Mouse (Mus musculus): ENCODE measurements around the gene Nasp. TPM values are rescaled to one million over a fixed set of nuclear protein-coding genes. Genes with fewer than 3 reads are reported as not detected.
"Not testable (repeated sequence)": the region's sequence is repeated elsewhere in the genome, so short reads cannot be mapped to it uniquely, and the experiment has no call there.

Gene Nasp
- polyA plus RNA-seq, 1 experiment from 2014 or later, result 80.6 TPM

GRCm38 (mm10) chr4:116659916-116660315, 32.2 kb upstream of the Nasp start:
- H3K4me2 ChIP-seq (ENCODE audit: low read length); H3K4me3 ChIP-seq (ENCODE audit: low read length); H3K27me3 ChIP-seq (replicated peaks; ENCODE audit: control insufficient read depth, insufficient read depth, low read length); H3K27ac ChIP-seq (ENCODE audit: low read depth, low read length); H3K4me1 ChIP-seq (ENCODE audit: control insufficient read depth, insufficient read depth, low read depth, low read length); H3K36me3 ChIP-seq (ENCODE audit: control insufficient read depth, insufficient read depth, low read length); ATAC-seq; H3K9ac ChIP-seq (ENCODE audit: low read depth, low read length); H3K9me3 ChIP-seq (ENCODE audit: control insufficient read depth, low read length): not testable (repeated sequence)
- 92% methylated on average over 6 of the region's 6 CpGs for WGBS

GRCm38 (mm10) chr4:116659474-116659873, 31.7 kb upstream of the Nasp start:
- ATAC-seq, result no peak
- Histone ChIP-seq H3K9me3 (ENCODE audit: control insufficient read depth, low read length) (no peaks in the 10 kb centered on the region), H3K27me3 (replicated peaks; ENCODE audit: control insufficient read depth, insufficient read depth, low read length) (no peaks in the 10 kb centered on the region; the same call in 1 of the 2 replicates), H3K4me1 (ENCODE audit: control insufficient read depth, insufficient read depth, low read depth, low read length) (no peaks in the 10 kb centered on the region), H3K27ac (ENCODE audit: low read depth, low read length) (no peak overlapping the region), H3K9ac (ENCODE audit: low read depth, low read length) (no peak overlapping the region), H3K4me3 (ENCODE audit: low read length) (no peak overlapping the region), H3K36me3 (ENCODE audit: control insufficient read depth, insufficient read depth, low read length) (no peaks in the 10 kb centered on the region), H3K4me2 (ENCODE audit: low read length) (no peak overlapping the region)
- 46% methylated on average over 2 of the region's 2 CpGs for WGBS

DNA sequence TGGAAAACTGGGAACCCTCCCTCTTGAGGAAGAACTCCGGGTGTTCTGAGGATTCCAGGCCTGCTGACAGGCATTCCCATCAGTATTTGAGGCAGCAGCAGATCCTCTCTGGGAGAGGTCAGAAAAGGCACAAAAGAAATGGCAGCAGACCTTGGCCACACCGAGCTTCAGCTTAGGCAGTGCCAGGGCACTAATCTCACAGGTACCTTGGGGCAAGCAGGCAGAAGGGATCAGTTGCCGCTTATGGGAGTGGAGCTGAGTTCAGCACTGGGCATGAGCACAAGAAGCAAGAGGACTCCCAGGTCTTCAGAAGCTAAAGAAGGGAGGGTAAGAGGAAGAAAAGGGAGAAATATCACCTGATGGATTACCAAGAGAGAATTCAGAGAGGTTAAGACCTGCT, 30.2 kb upstream of the Nasp start:
- WGBS, result 53% methylated on average over 3 of the region's 3 CpGs
- H3K4me1 ChIP-seq (ENCODE audit: control insufficient read depth, insufficient read depth, low read depth, low read length), result no peaks in the 10 kb centered on the region
- no peak overlapping the region for H3K4me3 ChIP-seq (ENCODE audit: low read length)
- no peak overlapping the region for H3K4me2 ChIP-seq (ENCODE audit: low read length)
- H3K27ac ChIP-seq (ENCODE audit: low read depth, low read length), result no peak overlapping the region
- no peak overlapping the region for H3K9ac ChIP-seq (ENCODE audit: low read depth, low read length)
- H3K9me3 ChIP-seq (ENCODE audit: control insufficient read depth, low read length), result no peaks in the 10 kb centered on the region
- H3K27me3 ChIP-seq (replicated peaks; ENCODE audit: control insufficient read depth, insufficient read depth, low read length), result no peaks in the 10 kb centered on the region; the same call in 1 of the 2 replicates
- ATAC-seq, result no peak
- H3K36me3 ChIP-seq (ENCODE audit: control insufficient read depth, insufficient read depth, low read length), result no peaks in the 10 kb centered on the region

- no peak overlapping the region for H3K27ac ChIP-seq (ENCODE audit: low read depth, low read length)
Measured at GRCm38 (mm10) chr4:116655658-116656057, 27.9 kb upstream of the Nasp start.

GRCm38 (mm10) chr4:116655100-116655499, 27.4 kb upstream of the Nasp start:
- Histone ChIP-seq H3K36me3 (ENCODE audit: control insufficient read depth, insufficient read depth, low read length) (no peaks in the 10 kb centered on the region), H3K4me2 (ENCODE audit: low read length) (no peak overlapping the region), H3K27ac (ENCODE audit: low read depth, low read length) (no peak overlapping the region), H3K4me1 (ENCODE audit: control insufficient read depth, insufficient read depth, low read depth, low read length) (peaks cover 3% of the 10 kb centered on the region), H3K9me3 (ENCODE audit: control insufficient read depth, low read length) (no peaks in the 10 kb centered on the region), H3K27me3 (replicated peaks; ENCODE audit: control insufficient read depth, insufficient read depth, low read length) (no peaks in the 10 kb centered on the region; the same call in 1 of the 2 replicates), H3K9ac (ENCODE audit: low read depth, low read length) (no peak overlapping the region), H3K4me3 (ENCODE audit: low read length) (no peak overlapping the region)
- no peak for ATAC-seq
- WGBS, result 72% methylated on average over 2 of the region's 2 CpGs

More at GRCm38 (mm10) chr4:116655658-116656057, 27.9 kb upstream of the Nasp start:
- no peak overlapping the region for H3K4me3 ChIP-seq (ENCODE audit: low read length)
- WGBS, result 78% methylated on average over 3 of the region's 3 CpGs
- no peaks in the 10 kb centered on the region; the same call in none of the 2 replicates for H3K4me1 ChIP-seq (ENCODE audit: control insufficient read depth, insufficient read depth, low read depth, low read length)
- no peak for ATAC-seq
- no peak overlapping the region for H3K9ac ChIP-seq (ENCODE audit: low read depth, low read length)
- H3K27me3 ChIP-seq (replicated peaks; ENCODE audit: control insufficient read depth, insufficient read depth, low read length), result no peaks in the 10 kb centered on the region; the same call in 1 of the 2 replicates
- no peak overlapping the region for H3K4me2 ChIP-seq (ENCODE audit: low read length)
- H3K36me3 ChIP-seq (ENCODE audit: control insufficient read depth, insufficient read depth, low read length), result no peaks in the 10 kb centered on the region
- H3K9me3 ChIP-seq (ENCODE audit: control insufficient read depth, low read length), result no peaks in the 10 kb centered on the region

DNA sequence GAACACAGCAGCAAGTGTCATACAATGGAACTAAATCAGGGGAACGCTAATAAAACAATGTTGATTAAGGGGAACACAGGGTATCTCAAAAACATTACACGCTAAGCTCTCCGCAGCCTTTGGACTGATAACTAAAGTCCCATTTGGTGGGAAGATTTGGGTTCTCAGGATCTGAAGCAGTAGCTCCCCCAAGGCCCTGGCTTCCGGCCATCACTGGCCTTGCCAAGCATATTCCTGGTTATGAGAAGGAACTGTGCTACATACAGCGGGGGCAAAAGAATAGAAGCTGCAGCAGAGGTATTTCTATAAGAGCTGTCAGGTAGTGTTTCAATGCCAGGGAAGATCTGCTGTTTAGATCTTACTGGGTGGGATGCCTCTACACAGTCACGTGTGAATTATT, 25.5 kb upstream of the Nasp start:
- Histone ChIP-seq H3K4me2 (ENCODE audit: low read length) (no peak overlapping the region), H3K4me3 (ENCODE audit: low read length) (no peak overlapping the region), H3K9me3 (ENCODE audit: control insufficient read depth, low read length) (no peaks in the 10 kb centered on the region), H3K9ac (ENCODE audit: low read depth, low read length) (no peak overlapping the region), H3K4me1 (ENCODE audit: control insufficient read depth, insufficient read depth, low read depth, low read length) (peaks cover 16% of the 10 kb centered on the region), H3K27me3 (replicated peaks; ENCODE audit: control insufficient read depth, insufficient read depth, low read length) (no peaks in the 10 kb centered on the region; the same call in 1 of the 2 replicates), H3K36me3 (ENCODE audit: control insufficient read depth, insufficient read depth, low read length) (no peaks in the 10 kb centered on the region), H3K27ac (ENCODE audit: low read depth, low read length) (no peak overlapping the region)
- WGBS, result 91% methylated on average over 6 of the region's 6 CpGs
- no peak for ATAC-seq

GRCm38 (mm10) chr4:116651797-116652135, 24.0 kb upstream of the Nasp start:
- Histone ChIP-seq H3K4me3 (ENCODE audit: low read length) (peak overlapping the region; percentile 78), H3K27ac (ENCODE audit: low read depth, low read length) (no peak overlapping the region), H3K4me2 (ENCODE audit: low read length) (peak overlapping the region; percentile 54), H3K4me1 (ENCODE audit: control insufficient read depth, insufficient read depth, low read depth, low read length) (peaks cover 23% of the 10 kb centered on the region), H3K9ac (ENCODE audit: low read depth, low read length) (peak overlapping the region; percentile 44), H3K36me3 (ENCODE audit: control insufficient read depth, insufficient read depth, low read length) (no peaks in the 10 kb centered on the region), H3K27me3 (replicated peaks; ENCODE audit: control insufficient read depth, insufficient read depth, low read length) (no peaks in the 10 kb centered on the region; the same call in 1 of the 2 replicates), H3K9me3 (ENCODE audit: control insufficient read depth, low read length) (no peaks in the 10 kb centered on the region)
- 12% methylated on average over 6 of the region's 6 CpGs for WGBS
- ATAC-seq, result peak; percentile 28; the same call in 1 of the 2 replicates

DNA sequence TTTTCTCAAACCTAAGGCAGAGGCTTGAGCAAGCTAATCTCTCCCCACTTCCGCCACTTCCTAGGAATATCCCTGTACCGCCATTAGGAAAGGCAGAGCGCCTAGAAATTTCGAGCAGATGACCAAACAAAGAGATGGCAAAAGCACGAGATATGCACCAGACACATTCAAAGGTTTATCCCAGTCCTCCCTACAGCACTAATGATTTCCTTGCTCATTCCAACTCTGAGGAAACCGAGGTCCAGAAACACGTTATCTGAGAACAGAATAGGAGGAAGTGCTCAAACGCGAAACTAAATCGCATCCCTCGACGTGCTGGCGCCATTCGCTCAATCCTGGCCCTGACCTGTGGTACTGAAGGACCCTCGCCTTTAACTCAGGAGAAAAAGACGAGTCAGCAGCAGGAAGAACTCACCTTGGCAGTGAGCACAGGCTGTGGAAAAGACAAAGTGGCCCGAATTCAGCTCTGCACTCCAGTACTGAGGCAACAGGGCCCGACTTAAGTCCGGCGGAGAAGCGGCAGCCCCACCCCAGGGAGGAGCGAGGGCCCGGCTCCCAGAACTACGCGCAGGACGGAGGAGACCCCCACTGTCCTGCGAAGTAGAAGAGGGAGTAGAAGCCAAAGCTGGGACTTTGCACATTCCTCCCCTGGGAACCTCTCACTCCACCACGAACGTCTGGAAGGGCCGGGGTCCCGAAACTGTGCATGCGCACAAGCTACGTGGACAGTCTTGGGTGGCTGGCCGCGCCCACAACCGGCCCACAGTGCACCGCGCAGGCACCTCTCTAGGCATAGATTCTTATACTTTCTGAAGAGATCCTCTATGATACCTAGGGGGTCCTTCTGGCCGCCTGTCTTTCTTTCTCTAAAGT, 23.4 kb upstream of the Nasp start, which contains the start of gene Akr1a1:
TSS of gene Akr1a1 (minus strand) at position 757 of the 873 bp plus-strand sequence.
- ATAC-seq, result peak; percentile 100

GRCm38 (mm10) chr4:116650365-116650764, 22.6 kb upstream of the Nasp start:
- Histone ChIP-seq H3K4me2 (ENCODE audit: low read length) (peak overlapping the region; percentile 88), H3K4me1 (ENCODE audit: control insufficient read depth, insufficient read depth, low read depth, low read length) (peaks cover 23% of the 10 kb centered on the region), H3K9ac (ENCODE audit: low read depth, low read length) (peak overlapping the region; percentile 87), H3K36me3 (ENCODE audit: control insufficient read depth, insufficient read depth, low read length) (no peaks in the 10 kb centered on the region), H3K4me3 (ENCODE audit: low read length) (peak overlapping the region; percentile 78), H3K27ac (ENCODE audit: low read depth, low read length) (peak overlapping the region; percentile 86), H3K27me3 (replicated peaks; ENCODE audit: control insufficient read depth, insufficient read depth, low read length) (no peaks in the 10 kb centered on the region), H3K9me3 (ENCODE audit: control insufficient read depth, low read length) (no peaks in the 10 kb centered on the region)
- no peak for ATAC-seq
- 39% methylated on average over 5 of the region's 5 CpGs for WGBS

More for the DNA sequence above, 23.4 kb upstream of the Nasp start, which contains the start of gene Akr1a1:
- Histone ChIP-seq H3K9me3 (ENCODE audit: control insufficient read depth, low read length) (no peaks in the 10 kb centered on the region), H3K9ac (ENCODE audit: low read depth, low read length) (peak within 1 kb of the TSS; percentile 87), H3K27ac (ENCODE audit: low read depth, low read length) (peak within 1 kb of the TSS; percentile 86), H3K4me2 (ENCODE audit: low read length) (peak within 1 kb of the TSS; percentile 88), H3K36me3 (ENCODE audit: control insufficient read depth, insufficient read depth, low read length) (no peaks in the 10 kb centered on the region), H3K27me3 (replicated peaks; ENCODE audit: control insufficient read depth, insufficient read depth, low read length) (no peaks in the 10 kb centered on the region; the same call in 1 of the 2 replicates), H3K4me1 (ENCODE audit: control insufficient read depth, insufficient read depth, low read depth, low read length) (peaks cover 23% of the 10 kb centered on the region), H3K4me3 (ENCODE audit: low read length) (peak within 1 kb of the TSS; percentile 78)
- 0% methylated on average over 39 of the region's 39 CpGs for WGBS

Data from hindbrain, embryonic 16.5 days (tissue).